ENCODE assay signal across 10 mouse cellular contexts in the genomic region with DNA sequence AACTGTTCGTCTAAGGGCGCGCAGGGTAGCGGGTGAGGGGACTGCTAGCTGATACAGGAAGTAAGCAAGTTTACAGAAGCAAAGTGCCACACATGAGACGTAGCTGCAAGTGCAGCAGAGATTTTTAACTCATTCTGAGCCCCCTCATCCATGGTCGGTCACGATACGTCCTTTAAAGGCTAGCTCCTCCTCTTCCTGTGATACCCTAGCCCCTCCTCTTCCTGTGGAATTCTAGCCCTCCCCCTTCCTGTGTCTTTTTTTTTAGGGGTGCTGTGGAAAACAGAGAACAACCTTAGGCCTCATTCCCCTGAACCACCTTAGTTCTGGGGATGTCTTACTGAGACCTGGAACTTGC.
A peak's percentile ranks its signal among the peaks of the same experiment; 100 is the strongest.
DNase-seq lines count a peak whose midpoint lies in the region; ATAC-seq and TF ChIP-seq lines count a peak whose summit lies in the region.
"Had no signal": no experiment of that assay in that cellular context is flagged by ENCODE, and none has a peak within 500 bp of the region (broad histone marks: within the 10 kb centered on the region; RNA-seq: fewer than 3 reads in every experiment).

No protein-coding gene starts in this region.

- peak overlapping the region; percentile 9; the same call in 1 of the 2 replicates for H3K4me2 ChIP-seq in intestine, postnatal 0 days (replicated peaks; ENCODE audit: low read depth)
- no peak overlapping the region for H3K4me2 ChIP-seq in intestine, embryonic 16.5 days (ENCODE audit: low read depth, low read length)
- peak overlapping the region; percentile 33 for H3K4me2 ChIP-seq in lung, embryonic 16.5 days (ENCODE audit: low read depth, low read length)
- no peak overlapping the region for H3K4me2 ChIP-seq in midbrain, embryonic 16.5 days (ENCODE audit: low read length)
- H3K4me2 ChIP-seq: midbrain, embryonic 12.5 days had no signal

- H3K9ac ChIP-seq in intestine, postnatal 0 days (ENCODE audit: low read depth, low read length): no peak overlapping the region
- H3K9ac ChIP-seq in intestine, embryonic 16.5 days (ENCODE audit: low read depth, low read length): no peak overlapping the region
- H3K9ac ChIP-seq in lung, embryonic 16.5 days (ENCODE audit: low read length): no peak overlapping the region
- no peak overlapping the region for H3K9ac ChIP-seq in midbrain, embryonic 16.5 days (ENCODE audit: low read depth, low read length)
- H3K9ac ChIP-seq: midbrain, embryonic 12.5 days had no signal

- H3K9me3 ChIP-seq in intestine, postnatal 0 days (ENCODE audit: control insufficient read depth): no peaks in the 10 kb centered on the region
- H3K9me3 ChIP-seq in intestine, embryonic 16.5 days (ENCODE audit: control insufficient read depth, low read length): no peaks in the 10 kb centered on the region
- no peaks in the 10 kb centered on the region for H3K9me3 ChIP-seq in lung, embryonic 16.5 days (ENCODE audit: control insufficient read depth, low read length)
- H3K9me3 ChIP-seq in midbrain, embryonic 16.5 days (replicated peaks; ENCODE audit: control insufficient read depth, low read length, poor library complexity, severe bottlenecking): no peaks in the 10 kb centered on the region
- H3K9me3 ChIP-seq: midbrain, embryonic 12.5 days had no signal

- no peak for TF ChIP-seq CTCF in intestine, postnatal 0 days (IDR thresholded peaks at IDR 0.05; ENCODE audit: low read depth)

- no peak for ATAC-seq in intestine, postnatal 0 days
- ATAC-seq in intestine, embryonic 16.5 days: no peak
- ATAC-seq in lung, embryonic 16.5 days (ENCODE audit: low read depth): peak; percentile 26; the same call in 1 of the 2 replicates
- ATAC-seq in activated CD4-positive, CD25-positive, alpha-beta regulatory T cell, adult 4 months: no peak
- ATAC-seq in midbrain, embryonic 16.5 days: no peak

- H3K27ac ChIP-seq in intestine, postnatal 0 days (ENCODE audit: low read depth, low read length): no peak overlapping the region
- H3K27ac ChIP-seq in intestine, embryonic 16.5 days (ENCODE audit: low read length): no peak overlapping the region
- H3K27ac ChIP-seq in lung, embryonic 16.5 days (ENCODE audit: low read length): 0 out of 2 replicates have a peak overlapping the region, but pooled peaks have one; percentile 10
- no peak overlapping the region for H3K27ac ChIP-seq in midbrain, embryonic 16.5 days (ENCODE audit: low read length)
- H3K27ac ChIP-seq: midbrain, embryonic 12.5 days had no signal

- no peaks in the 10 kb centered on the region for H3K36me3 ChIP-seq in intestine, postnatal 0 days (ENCODE audit: control insufficient read depth, insufficient read depth)
- no peaks in the 10 kb centered on the region for H3K36me3 ChIP-seq in intestine, embryonic 16.5 days (ENCODE audit: control insufficient read depth, insufficient read depth, low read length)
- no peaks in the 10 kb centered on the region for H3K36me3 ChIP-seq in lung, embryonic 16.5 days (ENCODE audit: control insufficient read depth, insufficient read depth, low read length)
- H3K36me3 ChIP-seq in midbrain, embryonic 16.5 days (ENCODE audit: control insufficient read depth, insufficient read depth, low read length): no peaks in the 10 kb centered on the region
- H3K36me3 ChIP-seq: midbrain, embryonic 12.5 days had no signal

- WGBS in intestine, postnatal 0 days: 63% methylated on average over 8 of the region's 8 CpGs
- 81% methylated on average over 8 of the region's 8 CpGs for WGBS in intestine, embryonic 16.5 days
- WGBS in lung, embryonic 16.5 days: 61% methylated on average over 8 of the region's 8 CpGs
- WGBS in midbrain, embryonic 16.5 days: 83% methylated on average over 8 of the region's 8 CpGs

- H3K4me1 ChIP-seq in intestine, postnatal 0 days (replicated peaks; ENCODE audit: control insufficient read depth, insufficient read depth, low read length): no peaks in the 10 kb centered on the region
- H3K4me1 ChIP-seq in intestine, embryonic 16.5 days (ENCODE audit: control insufficient read depth, insufficient read depth, low read length): no peaks in the 10 kb centered on the region
- peaks cover 3% of the 10 kb centered on the region; the same call in 1 of the 2 replicates for H3K4me1 ChIP-seq in lung, embryonic 16.5 days (replicated peaks; ENCODE audit: control insufficient read depth, insufficient read depth, low read length)
- no peaks in the 10 kb centered on the region for H3K4me1 ChIP-seq in midbrain, embryonic 16.5 days (ENCODE audit: control insufficient read depth, insufficient read depth, low read length)
- H3K4me1 ChIP-seq: midbrain, embryonic 12.5 days had no signal

- H3K27me3 ChIP-seq in intestine, postnatal 0 days (replicated peaks; ENCODE audit: control insufficient read depth, insufficient read depth, low read length): no peaks in the 10 kb centered on the region
- H3K27me3 ChIP-seq in intestine, embryonic 16.5 days (replicated peaks; ENCODE audit: control insufficient read depth, insufficient read depth, low read length): no peaks in the 10 kb centered on the region
- no peaks in the 10 kb centered on the region for H3K27me3 ChIP-seq in lung, embryonic 16.5 days (ENCODE audit: control insufficient read depth, insufficient read depth, low read depth, low read length)
- H3K27me3 ChIP-seq in midbrain, embryonic 16.5 days (ENCODE audit: control insufficient read depth, insufficient read depth, low read depth, low read length): no peaks in the 10 kb centered on the region
- H3K27me3 ChIP-seq: midbrain, embryonic 12.5 days had no signal

- peak; percentile 14 for DNase-seq in adrenal gland, postnatal 10 days
- DNase-seq in adrenal gland, postnatal 4 days (ENCODE audit: low spot score in 2 of 2): no peak
- peak; percentile 70 for DNase-seq in R1 (ENCODE audit: low read depth, low spot score)
- DNase-seq: cerebellum, adult 11 months had no signal

- H3K4me3 ChIP-seq in intestine, postnatal 0 days (ENCODE audit: low read depth, low read length): no peak overlapping the region
- no peak overlapping the region for H3K4me3 ChIP-seq in intestine, embryonic 16.5 days (ENCODE audit: low read length)
- peak overlapping the region; percentile 14 for H3K4me3 ChIP-seq in lung, embryonic 16.5 days (ENCODE audit: low read length)
- H3K4me3 ChIP-seq in midbrain, embryonic 16.5 days (ENCODE audit: low read depth, low read length): no peak overlapping the region
- H3K4me3 ChIP-seq: midbrain, embryonic 12.5 days had no signal

Comparison
In these comparisons a context has a peak if more than half of its experiments do, and no peak if none do; other contexts are left out.
1. DNase-seq: peak in adrenal gland, postnatal 10 days (single experiment) and R1 (single experiment); none in adrenal gland, postnatal 4 days (0 of 2).
2. H3K4me2 ChIP-seq: peak in intestine, postnatal 0 days (single experiment) and lung, embryonic 16.5 days (single experiment); none in intestine, embryonic 16.5 days (single experiment) and midbrain, embryonic 16.5 days (single experiment).